Mouse (Mus musculus) midbrain, embryonic 12.5 days (tissue): ENCODE results near the gene Gm20716. TPM values are rescaled to one million over a fixed set of nuclear protein-coding genes. Genes with fewer than 3 reads are reported as not detected.

Source experiments
- ATAC-seq: fragments of 200-750 bp; cut with Nextera tagmentation; 2 replicates; pipeline ENCODE4 v1.8.0; 2017; ENCODE audit warnings: low read depth, moderate TSS enrichment, moderate library complexity; ENCODE audit not compliant: low FRiP score
- H3K27ac ChIP-seq: fragments of 300-500 bp; sonication (generic); replicated peaks from 2 replicates; pipeline ENCODE4 v1.5.1; 2016; ENCODE audit warnings: mild to moderate bottlenecking
- H3K27me3 ChIP-seq: fragments of 300-500 bp; sonication (generic); 2 replicates; pipeline ENCODE4 v1.6.1; 2016; ENCODE audit warnings: mild to moderate bottlenecking
- H3K36me3 ChIP-seq: fragments of 300-500 bp; sonication (generic); 2 replicates; pipeline ENCODE4 v1.6.1; 2016
- H3K4me1 ChIP-seq: fragments of 300-500 bp; sonication (generic); 2 replicates; pipeline ENCODE4 v1.6.1; 2016
- H3K4me2 ChIP-seq: fragments of 300-500 bp; sonication (generic); replicated peaks from 2 replicates; pipeline ENCODE4 v1.6.1; 2016; ENCODE audit warnings: mild to moderate bottlenecking, moderate library complexity
- H3K4me3 ChIP-seq: fragments of 300-500 bp; sonication (generic); 2 replicates; pipeline ENCODE4 v1.5.1; 2016; ENCODE audit warnings: mild to moderate bottlenecking
- H3K9ac ChIP-seq: fragments of 300-500 bp; sonication (generic); replicated peaks from 2 replicates; pipeline ENCODE4 v1.6.1; 2016; ENCODE audit warnings: mild to moderate bottlenecking, moderate library complexity
- H3K9me3 ChIP-seq: fragments of 300-500 bp; sonication (generic); 2 replicates; pipeline ENCODE4 v1.6.1; 2016; ENCODE audit warnings: mild to moderate bottlenecking
- WGBS: fragments of 180-500 bp; shearing (Covaris S2); methylation state at CpG from one replicate; pipeline ENCODE4 v1.1.7; 2016; 5-methylcytosine and 5-hydroxymethylcytosine counted together
- polyA plus RNA-seq: library from polyadenylated mRNA; unstranded; fragments of >200 nt; fragmentation: Nextera tagmentation; extraction: Ambion mirVana; gene quantifications from 2 replicates; pipeline ENCODE4 v1.2.1, GENCODE M21; 2016

The Gm20716 gene
- polyA plus RNA-seq, 1 experiment from 2014 or later: 24.7 TPM

- no peak overlapping the region for H3K4me2 ChIP-seq
- no peak for ATAC-seq
- H3K36me3 ChIP-seq: peaks cover 87% of the 10 kb centered on the region
- H3K4me1 ChIP-seq: no peaks in the 10 kb centered on the region
- 34% methylated on average over 5 of the region's 5 CpGs for WGBS
- no peak overlapping the region for H3K27ac ChIP-seq
- H3K27me3 ChIP-seq: no peaks in the 10 kb centered on the region
- no peak overlapping the region for H3K4me3 ChIP-seq
- H3K9ac ChIP-seq: no peak overlapping the region
- H3K9me3 ChIP-seq: no peaks in the 10 kb centered on the region
Observed at GRCm38 (mm10) chr2:168213788-168214397, 16.3 kb downstream of the Gm20716 start.

GRCm38 (mm10) chr2:168207883-168208282, 22.3 kb downstream of the Gm20716 start:
- Histone ChIP-seq H3K27ac (peak overlapping the region; percentile 99), H3K9ac (no peak overlapping the region), H3K9me3 (no peaks in the 10 kb centered on the region), H3K4me2 (no peak overlapping the region), H3K27me3 (no peaks in the 10 kb centered on the region), H3K4me1 (peaks cover 14% of the 10 kb centered on the region), H3K4me3 (no peak overlapping the region), H3K36me3 (peaks cover 60% of the 10 kb centered on the region)
- no peak; the same call in 1 of the 2 replicates for ATAC-seq
- 98% methylated on average over 3 of the region's 3 CpGs for WGBS

GRCm38 (mm10) chr2:168206725-168207644, 23.2 kb downstream of the Gm20716 start, which contains the start of gene Adnp:
Gene Adnp (minus strand): TSS chr2:168207112.
- WGBS: under 1% methylated on average over 49 of the region's 89 CpGs
- Histone ChIP-seq H3K36me3 (peaks cover 54% of the 10 kb centered on the region), H3K9ac (peak within 1 kb of the TSS; percentile 100), H3K27me3 (no peaks in the 10 kb centered on the region), H3K4me1 (peaks cover 17% of the 10 kb centered on the region), H3K4me2 (peak within 1 kb of the TSS; percentile 79), H3K27ac (peak within 1 kb of the TSS; percentile 99), H3K4me3 (peak within 1 kb of the TSS; percentile 100), H3K9me3 (no peaks in the 10 kb centered on the region)
- peak; percentile 89 for ATAC-seq

DNA sequence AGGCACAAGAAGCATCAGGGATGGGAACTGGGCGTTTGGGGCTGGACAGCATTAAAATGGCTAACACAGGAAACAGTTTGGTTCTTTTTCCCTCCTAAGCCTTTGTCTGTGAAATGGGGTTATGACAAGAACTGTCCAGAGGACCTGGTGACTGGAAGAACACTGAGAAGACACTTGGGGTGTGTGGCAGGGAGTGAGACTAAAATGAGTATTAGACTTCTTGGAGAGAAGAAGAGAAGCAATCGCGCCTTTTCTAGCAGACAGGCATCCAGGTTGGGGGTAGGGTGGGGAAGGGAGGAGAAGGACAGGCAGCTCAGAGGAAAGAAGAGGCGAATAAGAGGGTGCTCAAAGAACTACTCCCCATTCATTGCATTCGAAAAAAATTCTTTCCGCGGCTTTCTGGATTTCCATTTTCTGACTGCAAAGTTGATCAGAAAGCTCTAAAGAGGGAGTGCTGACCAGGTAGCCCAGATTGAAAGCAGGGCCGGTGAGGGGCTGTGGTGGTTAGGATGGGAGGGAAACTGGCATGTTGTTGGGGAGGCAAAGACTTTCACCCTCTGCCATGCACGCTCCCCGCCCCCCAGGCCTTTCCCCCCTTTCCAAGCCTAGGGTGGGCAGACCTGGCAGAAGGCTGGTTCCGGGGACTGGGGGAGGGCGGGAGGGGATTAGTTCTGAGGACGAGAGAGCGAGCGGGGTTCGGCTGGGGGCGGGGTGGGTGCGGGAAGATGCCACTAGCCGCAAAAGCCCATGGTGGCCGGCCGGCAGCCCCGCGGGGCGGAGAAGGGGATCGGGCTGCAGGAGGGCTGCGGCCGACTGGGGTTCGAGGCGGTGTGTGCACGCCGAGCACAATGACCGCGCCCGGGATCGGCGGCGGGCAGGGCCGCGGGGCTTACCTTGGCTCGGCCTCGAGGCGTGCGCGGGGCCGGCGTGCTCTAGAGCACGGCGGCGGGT, 24.2 kb downstream of the Gm20716 start:
- Histone ChIP-seq H3K36me3 (peaks cover 47% of the 10 kb centered on the region), H3K9ac (peak overlapping the region; percentile 100), H3K4me1 (peaks cover 20% of the 10 kb centered on the region), H3K27ac (peak overlapping the region; percentile 99), H3K4me2 (peak overlapping the region; percentile 79), H3K9me3 (no peaks in the 10 kb centered on the region), H3K4me3 (peak overlapping the region; percentile 100), H3K27me3 (no peaks in the 10 kb centered on the region)
- WGBS: 2% methylated on average over 23 of the region's 49 CpGs
- peak; percentile 32 for ATAC-seq

GRCm38 (mm10) chr2:168205265-168205664, 24.9 kb downstream of the Gm20716 start:
- Histone ChIP-seq H3K9ac (peak overlapping the region; percentile 100), H3K4me1 (peaks cover 27% of the 10 kb centered on the region), H3K4me3 (peak overlapping the region; percentile 100), H3K27me3 (no peaks in the 10 kb centered on the region), H3K27ac (peak overlapping the region; percentile 99), H3K36me3 (peaks cover 47% of the 10 kb centered on the region), H3K9me3 (no peaks in the 10 kb centered on the region), H3K4me2 (peak overlapping the region; percentile 79)
- WGBS: 5% methylated on average over 6 of the region's 6 CpGs
- ATAC-seq: 0 out of 2 replicates have a peak, but pooled peaks have one; percentile 14

- Histone ChIP-seq H3K4me1 (peaks cover 32% of the 10 kb centered on the region), H3K4me3 (peak overlapping the region; percentile 100), H3K27ac (no peak overlapping the region), H3K9ac (peak overlapping the region; percentile 25), H3K4me2 (peak overlapping the region; percentile 79), H3K27me3 (no peaks in the 10 kb centered on the region), H3K9me3 (no peaks in the 10 kb centered on the region), H3K36me3 (peaks cover 44% of the 10 kb centered on the region)
- WGBS: 91% methylated on average over 8 of the region's 8 CpGs
- no peak for ATAC-seq
Observed at GRCm38 (mm10) chr2:168204476-168204999, 25.6 kb downstream of the Gm20716 start.

DNA sequence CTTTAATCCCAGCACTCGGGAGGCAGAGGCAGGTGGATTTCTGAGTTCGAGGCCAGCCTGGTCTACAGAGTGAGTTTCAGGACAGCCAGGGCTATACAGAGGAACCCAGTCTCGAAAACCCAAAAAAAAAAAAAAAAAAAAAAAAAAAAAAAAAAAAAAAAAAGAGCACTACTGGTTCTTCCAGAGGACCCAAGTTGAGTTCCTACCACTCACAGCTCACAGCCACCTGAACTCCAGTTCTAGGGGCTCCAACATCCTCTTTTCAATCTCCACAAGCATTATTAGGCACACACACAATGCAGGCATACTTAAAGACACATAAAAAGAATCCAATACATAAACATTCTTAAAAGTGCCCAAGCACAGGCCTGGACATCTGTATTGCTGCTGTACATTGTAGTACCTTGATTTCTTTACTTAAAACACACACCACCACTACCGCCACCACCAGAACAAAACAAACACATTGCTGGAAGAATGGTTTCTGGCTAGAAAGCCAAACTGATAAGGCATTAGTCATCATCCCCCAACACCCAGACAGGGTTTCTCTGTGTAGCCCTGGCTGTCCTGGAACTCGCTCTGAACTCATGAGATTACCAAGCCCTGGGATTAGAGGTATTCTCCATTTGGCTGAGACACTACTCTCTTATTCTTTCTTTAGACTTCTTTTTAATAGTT, 30.0 kb downstream of the Gm20716 start:
- Histone ChIP-seq H3K9me3 (no peaks in the 10 kb centered on the region), H3K27ac (no peak overlapping the region), H3K4me2 (no peak overlapping the region), H3K4me1 (peaks cover 58% of the 10 kb centered on the region), H3K27me3 (no peaks in the 10 kb centered on the region), H3K9ac (no peak overlapping the region), H3K36me3 (peaks cover 43% of the 10 kb centered on the region), H3K4me3 (no peak overlapping the region)
- ATAC-seq: no peak
- 89% methylated on average over 4 of the region's 5 CpGs for WGBS

- H3K9me3 ChIP-seq: no peaks in the 10 kb centered on the region
- no peak for ATAC-seq
- H3K9ac ChIP-seq: no peak overlapping the region
- no peak overlapping the region; the same call in 1 of the 2 replicates for H3K27ac ChIP-seq
- H3K4me3 ChIP-seq: no peak overlapping the region; the same call in 1 of the 2 replicates
- peaks cover 38% of the 10 kb centered on the region for H3K36me3 ChIP-seq
- WGBS: 88% methylated on average over 4 of the region's 4 CpGs
- H3K4me2 ChIP-seq: peak overlapping the region; percentile 25
- H3K27me3 ChIP-seq: no peaks in the 10 kb centered on the region
- peaks cover 55% of the 10 kb centered on the region for H3K4me1 ChIP-seq
Observed at GRCm38 (mm10) chr2:168199476-168199875, 30.7 kb downstream of the Gm20716 start.

DNA sequence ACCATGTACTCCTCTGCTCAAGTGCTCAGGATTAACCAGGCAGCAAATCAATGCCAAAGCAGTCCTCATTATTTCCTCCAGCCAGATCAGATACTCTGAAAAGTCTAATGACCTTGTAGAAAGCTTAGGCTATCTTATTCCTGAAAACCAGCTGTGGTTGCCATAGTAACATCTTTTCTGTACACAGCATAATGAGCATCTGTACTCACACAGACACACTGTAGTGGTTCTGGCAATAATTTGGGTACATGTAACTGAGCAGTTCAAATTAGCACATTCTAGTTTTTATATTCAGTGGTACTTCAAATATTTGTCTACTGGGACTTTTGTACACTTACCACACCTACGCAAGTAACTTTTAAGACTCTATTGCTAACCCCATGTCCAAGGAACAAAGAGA, 31.7 kb downstream of the Gm20716 start:
- ATAC-seq: no peak
- Histone ChIP-seq H3K4me2 (peak overlapping the region; percentile 13), H3K4me3 (no peak overlapping the region), H3K9ac (no peak overlapping the region), H3K9me3 (no peaks in the 10 kb centered on the region), H3K27ac (no peak overlapping the region), H3K36me3 (peaks cover 29% of the 10 kb centered on the region), H3K27me3 (no peaks in the 10 kb centered on the region), H3K4me1 (peaks cover 57% of the 10 kb centered on the region)
- WGBS: 89% methylated on average over 1 of the region's 1 CpGs

DNA sequence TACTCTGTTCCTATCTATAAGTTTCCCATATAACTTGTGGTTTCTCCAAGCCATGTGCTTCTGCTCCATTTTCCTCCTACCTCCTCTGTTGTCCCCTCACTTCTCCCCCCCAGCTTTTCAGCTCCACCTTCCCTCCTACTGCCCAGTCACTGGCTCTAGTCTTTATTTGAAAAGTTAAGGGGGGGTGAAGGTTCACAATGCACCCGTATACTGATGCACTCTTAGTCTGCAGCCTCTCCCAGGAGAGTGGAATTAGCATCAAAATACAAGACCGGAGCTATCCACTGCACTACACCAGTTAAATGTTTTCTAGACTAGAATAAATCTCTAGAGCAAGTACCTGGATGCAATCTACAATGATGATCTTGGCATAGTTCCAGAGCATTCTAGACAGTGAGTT, 34.4 kb downstream of the Gm20716 start:
- 33% methylated on average over 2 of the region's 2 CpGs for WGBS
- Histone ChIP-seq H3K9me3 (no peaks in the 10 kb centered on the region), H3K4me1 (peaks cover 47% of the 10 kb centered on the region), H3K4me3 (no peak overlapping the region), H3K27ac (no peak overlapping the region), H3K27me3 (no peaks in the 10 kb centered on the region), H3K36me3 (peaks cover 21% of the 10 kb centered on the region), H3K4me2 (no peak overlapping the region), H3K9ac (no peak overlapping the region)
- ATAC-seq: 0 out of 2 replicates have a peak, but pooled peaks have one; percentile 30

DNA sequence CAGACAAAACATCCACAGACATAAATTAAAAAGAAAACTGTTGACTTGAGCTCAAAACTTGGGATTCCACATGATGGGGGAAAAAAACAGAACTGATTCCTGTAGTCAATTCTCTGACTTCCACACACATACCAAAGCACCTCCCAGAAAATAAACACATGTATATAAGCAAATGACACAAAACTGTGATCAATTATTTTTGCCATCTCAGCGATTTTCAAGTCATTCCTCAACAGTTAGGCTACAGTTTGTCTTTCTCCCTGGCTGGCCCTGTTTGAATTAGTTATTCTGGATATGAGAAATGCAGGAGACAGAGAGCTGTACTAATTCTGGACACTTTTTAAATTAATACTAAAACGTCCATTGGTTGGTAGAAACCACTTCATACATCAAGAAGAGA, 36.5 kb downstream of the Gm20716 start:
- 83% methylated on average over 2 of the region's 2 CpGs for WGBS
- Histone ChIP-seq H3K4me2 (no peak overlapping the region), H3K36me3 (peaks cover 20% of the 10 kb centered on the region), H3K9me3 (no peaks in the 10 kb centered on the region), H3K4me1 (peaks cover 32% of the 10 kb centered on the region), H3K9ac (no peak overlapping the region), H3K27ac (no peak overlapping the region), H3K4me3 (no peak overlapping the region), H3K27me3 (no peaks in the 10 kb centered on the region)
- no peak for ATAC-seq
